Mouse (Mus musculus) ES-Bruce4 (cell line): Measurements from ENCODE around the gene G6pc.

ENCODE experiments used
- CTCF ChIP-seq: IDR thresholded peaks from one replicate; pipeline ENCODE4 v1.8.1; 2011; ENCODE audit warnings: low read depth, low read length
- POLR2A ChIP-seq: IDR thresholded peaks from one replicate; pipeline ENCODE4 v1.8.1; 2011; ENCODE audit warnings: low read length; ENCODE audit not compliant: insufficient read depth

- TF ChIP-seq POLR2A = no peak
- no peak for TF ChIP-seq CTCF
Measured at GRCm38 (mm10) chr11:101351100-101351720, 16.2 kb upstream of the G6pc start.
